ENCODE assay signal across 8 mouse cellular contexts in genomic region chr6:47781091-47781968, GRCm38 (mm10). TPM values are rescaled to one million over a fixed set of nuclear protein-coding genes. Genes with fewer than 3 reads are reported as not detected.
DNase-seq lines count a peak whose midpoint lies in the region; ATAC-seq and TF ChIP-seq lines count a peak whose summit lies in the region.

No protein-coding gene starts in this region.

- H3K9ac ChIP-seq in hindbrain, embryonic 14.5 days, result peak overlapping the region; percentile 65
- peak overlapping the region; percentile 44; the same call in 1 of the 2 replicates for H3K9ac ChIP-seq in limb, embryonic 12.5 days (replicated peaks)
- peak overlapping the region; percentile 66 for H3K9ac ChIP-seq in midbrain, embryonic 13.5 days (replicated peaks)

- no peaks in the 10 kb centered on the region for H3K36me3 ChIP-seq in hindbrain, embryonic 14.5 days (replicated peaks; ENCODE audit: control insufficient read depth, insufficient read depth)
- H3K36me3 ChIP-seq in limb, embryonic 12.5 days, result no peaks in the 10 kb centered on the region
- no peaks in the 10 kb centered on the region for H3K36me3 ChIP-seq in midbrain, embryonic 13.5 days

- peak; percentile 39 for TF ChIP-seq CTCF in layer of hippocampus, adult 2 months (conservative IDR thresholded peaks at IDR 0.05)
- TF ChIP-seq CTCF in brain, embryonic 14.5 days (IDR thresholded peaks at IDR 0.05; ENCODE audit: borderline replicate concordance, extremely low read depth, insufficient read depth, insufficient read length), result no peak

- no peaks in the 10 kb centered on the region for H3K27me3 ChIP-seq in hindbrain, embryonic 14.5 days (ENCODE audit: control insufficient read depth, insufficient read depth, low read length)
- H3K27me3 ChIP-seq in limb, embryonic 12.5 days, result 0 out of 2 replicates have a peak, but pooled peaks cover 3% of the 10 kb centered on the region
- H3K27me3 ChIP-seq in midbrain, embryonic 13.5 days, result no peaks in the 10 kb centered on the region

- peak; percentile 65 for ATAC-seq in erythroid progenitor cell, adult 5-6 weeks (replicated peaks; ENCODE audit: low FRiP score, poor library complexity, severe bottlenecking)
- ATAC-seq in hindbrain, embryonic 14.5 days (ENCODE audit: low FRiP score), result peak; percentile 69
- ATAC-seq in limb, embryonic 12.5 days (ENCODE audit: insufficient number of reproducible peaks, insufficient read depth, low FRiP score, low TSS enrichment, low read depth), result peak; percentile 63; the same call in 1 of the 2 replicates
- ATAC-seq in midbrain, embryonic 13.5 days, result peak; percentile 69

- H3K9me3 ChIP-seq in hindbrain, embryonic 14.5 days (ENCODE audit: control insufficient read depth, low read length), result no peaks in the 10 kb centered on the region
- no peaks in the 10 kb centered on the region for H3K9me3 ChIP-seq in limb, embryonic 12.5 days
- H3K9me3 ChIP-seq in midbrain, embryonic 13.5 days, result no peaks in the 10 kb centered on the region

- peak; percentile 35 to 69 for DNase-seq in layer of hippocampus, adult 2 months (ENCODE audit: low spot score in 2 of 2)
- DNase-seq in layer of hippocampus, postnatal 36 days, result no peak
- peak; percentile 87 for DNase-seq in brain, embryonic 14.5 days (ENCODE audit: low read depth)
- peak; percentile 86 for DNase-seq in hindbrain, embryonic 14.5 days (ENCODE audit: low spot score)
- peak; percentile 83 for DNase-seq in thymus, postnatal 0 days (ENCODE audit: low spot score)

- WGBS in hindbrain, embryonic 14.5 days, result under 1% methylated on average over 21 of the region's 21 CpGs
- under 1% methylated on average over 21 of the region's 21 CpGs for WGBS in limb, embryonic 12.5 days
- under 1% methylated on average over 21 of the region's 21 CpGs for WGBS in midbrain, embryonic 13.5 days

- peak overlapping the region; percentile 50 for H3K4me3 ChIP-seq in layer of hippocampus, adult 2 months
- peak overlapping the region; percentile 37 for H3K4me3 ChIP-seq in hindbrain, embryonic 14.5 days (replicated peaks; ENCODE audit: low read length)
- H3K4me3 ChIP-seq in limb, embryonic 12.5 days (replicated peaks), result peak overlapping the region; percentile 47
- peak overlapping the region; percentile 48 for H3K4me3 ChIP-seq in midbrain, embryonic 13.5 days (replicated peaks)

- TF ChIP-seq POLR2A in brain, embryonic 14.5 days (IDR thresholded peaks at IDR 0.05; ENCODE audit: borderline replicate concordance, extremely low read depth, insufficient read depth, insufficient read length, poor library complexity, severe bottlenecking), result no peak

- H3K27ac ChIP-seq in layer of hippocampus, adult 2 months, result peak overlapping the region; percentile 87
- H3K27ac ChIP-seq in hindbrain, embryonic 14.5 days, result peak overlapping the region; percentile 85
- peak overlapping the region; percentile 66 for H3K27ac ChIP-seq in limb, embryonic 12.5 days
- H3K27ac ChIP-seq in midbrain, embryonic 13.5 days, result peak overlapping the region; percentile 87

- H3K4me1 ChIP-seq in hindbrain, embryonic 14.5 days (replicated peaks; ENCODE audit: control insufficient read depth, insufficient read depth, low read length), result peaks cover 7% of the 10 kb centered on the region
- no peaks in the 10 kb centered on the region for H3K4me1 ChIP-seq in limb, embryonic 12.5 days (replicated peaks)
- H3K4me1 ChIP-seq in midbrain, embryonic 13.5 days (replicated peaks), result peaks cover 14% of the 10 kb centered on the region

- H3K4me2 ChIP-seq in hindbrain, embryonic 14.5 days (replicated peaks), result peak overlapping the region; percentile 51
- peak overlapping the region; percentile 52 for H3K4me2 ChIP-seq in limb, embryonic 12.5 days
- peak overlapping the region; percentile 51 for H3K4me2 ChIP-seq in midbrain, embryonic 13.5 days (replicated peaks)

RNA-seq across cellular contexts. Expression of gene Pdia4, which starts 31.9 kb away (rescaled TPM):
- 10 to 100 TPM; 58.2 to 62.5 TPM for total RNA-seq in layer of hippocampus, adult 2 months (2021)
- 10 to 100 TPM; 76.7 to 99.9 TPM for total RNA-seq in layer of hippocampus, postnatal 36 days (2021)
- polyA plus RNA-seq in brain, embryonic 14.5 days (2012; rRNA removed), result 52.6 and 75.7 TPM in 2 replicates
- 16.9 and 31.9 TPM in 2 replicates for total RNA-seq in erythroid progenitor cell, adult 5-6 weeks (2015; ENCODE audit: low replicate concordance)
- 28.1 and 34.0 TPM in 2 replicates for total RNA-seq in erythroid progenitor cell, adult 5-6 weeks (2017; ENCODE audit: low replicate concordance)
- polyA plus RNA-seq in hindbrain, embryonic 14.5 days (2014; fragmentation: Nextera tagmentation; extraction: Ambion mirVana), result 149 and 168 TPM in 2 replicates
- polyA plus RNA-seq in limb, embryonic 12.5 days (2016; fragmentation: Nextera tagmentation; extraction: Ambion mirVana), result 273 and 276 TPM in 2 replicates
- polyA plus RNA-seq in midbrain, embryonic 13.5 days (2015; fragmentation: Nextera tagmentation; extraction: Ambion mirVana), result 171 and 175 TPM in 2 replicates
- 92.3 and 121 TPM in 2 replicates for polyA plus RNA-seq in thymus, postnatal 0 days (2015; fragmentation: Nextera tagmentation; extraction: Ambion mirVana)

RNA-seq across cellular contexts. Expression of gene Zfp786, which starts 49.3 kb away (rescaled TPM):
- 1 to 10 TPM; 5.5 to 6.5 TPM for total RNA-seq in layer of hippocampus, adult 2 months (2021)
- 1 to 10 TPM; 5.3 to 7.3 TPM for total RNA-seq in layer of hippocampus, postnatal 36 days (2021)
- 5.2 and 8.8 TPM in 2 replicates for polyA plus RNA-seq in brain, embryonic 14.5 days (2012; rRNA removed)
- total RNA-seq in erythroid progenitor cell, adult 5-6 weeks (2015; ENCODE audit: low replicate concordance), result not detected in 2 replicates
- not detected in 2 replicates for total RNA-seq in erythroid progenitor cell, adult 5-6 weeks (2017; ENCODE audit: low replicate concordance)
- polyA plus RNA-seq in hindbrain, embryonic 14.5 days (2014; fragmentation: Nextera tagmentation; extraction: Ambion mirVana), result 13.6 and 13.7 TPM in 2 replicates
- 7.1 and 7.2 TPM in 2 replicates for polyA plus RNA-seq in limb, embryonic 12.5 days (2016; fragmentation: Nextera tagmentation; extraction: Ambion mirVana)
- 18.3 and 18.8 TPM in 2 replicates for polyA plus RNA-seq in midbrain, embryonic 13.5 days (2015; fragmentation: Nextera tagmentation; extraction: Ambion mirVana)
- 1.6 and 2.6 TPM in 2 replicates for polyA plus RNA-seq in thymus, postnatal 0 days (2015; fragmentation: Nextera tagmentation; extraction: Ambion mirVana)

RNA-seq across cellular contexts. Expression of gene Zfp398, which starts 54.1 kb away (rescaled TPM):
- total RNA-seq in layer of hippocampus, adult 2 months (2021), result 10 to 100 TPM; 21.9 to 22.5 TPM
- 10 to 100 TPM; 20.9 to 24.4 TPM for total RNA-seq in layer of hippocampus, postnatal 36 days (2021)
- polyA plus RNA-seq in brain, embryonic 14.5 days (2012; rRNA removed), result 17.4 and 22.2 TPM in 2 replicates
- 1.1 and 4.2 TPM in 2 replicates for total RNA-seq in erythroid progenitor cell, adult 5-6 weeks (2015; ENCODE audit: low replicate concordance)
- 1.6 and 2.1 TPM in 2 replicates for total RNA-seq in erythroid progenitor cell, adult 5-6 weeks (2017; ENCODE audit: low replicate concordance)
- 15.7 and 18.6 TPM in 2 replicates for polyA plus RNA-seq in hindbrain, embryonic 14.5 days (2014; fragmentation: Nextera tagmentation; extraction: Ambion mirVana)
- 10.7 and 11.8 TPM in 2 replicates for polyA plus RNA-seq in limb, embryonic 12.5 days (2016; fragmentation: Nextera tagmentation; extraction: Ambion mirVana)
- 17.9 and 19.0 TPM in 2 replicates for polyA plus RNA-seq in midbrain, embryonic 13.5 days (2015; fragmentation: Nextera tagmentation; extraction: Ambion mirVana)
- 8.6 and 11.1 TPM in 2 replicates for polyA plus RNA-seq in thymus, postnatal 0 days (2015; fragmentation: Nextera tagmentation; extraction: Ambion mirVana)

Comparison
In these comparisons a context has a peak if more than half of its experiments do, and no peak if none do; other contexts are left out.
1. DNase-seq: peak in layer of hippocampus, adult 2 months (2 of 2), brain, embryonic 14.5 days (single experiment), hindbrain, embryonic 14.5 days (single experiment) and thymus, postnatal 0 days (single experiment); none in layer of hippocampus, postnatal 36 days (0 of 2).
2. Peak in every context shown above with its lines, with median percentiles within 50 percentile points of each other: H3K27ac ChIP-seq, H3K4me3 ChIP-seq, ATAC-seq, H3K4me2 ChIP-seq and H3K9ac ChIP-seq.